Mouse (Mus musculus): ENCODE results near the gene Rnf216. TPM values are rescaled to one million over a fixed set of nuclear protein-coding genes. Genes with fewer than 3 reads are reported as not detected.

The Rnf216 gene
- total RNA-seq, 1 experiment from 2014 or later: 127 TPM

DNA sequence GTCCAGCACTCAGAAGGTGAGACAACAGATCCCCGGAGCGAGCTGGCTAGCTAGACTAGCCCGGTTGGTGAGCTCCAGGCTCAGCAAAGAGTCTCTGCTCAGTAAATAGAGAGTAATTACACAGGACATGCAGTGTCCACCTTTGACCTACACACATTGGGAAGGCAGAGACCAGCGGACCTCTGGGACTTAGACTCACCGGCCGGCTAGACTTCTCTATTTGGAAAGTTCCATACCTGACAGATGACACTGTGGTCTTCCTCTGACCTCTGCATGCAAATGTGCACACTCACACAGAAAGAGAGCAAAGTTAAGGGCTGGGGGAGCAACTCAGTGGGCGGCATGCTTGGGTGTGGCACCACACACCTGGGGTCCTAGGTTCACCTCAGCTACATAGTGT is 165.3 kb downstream of the Rnf216 start:
- no peak for ATAC-seq (ENCODE audit: extremely low read depth, insufficient number of reproducible peaks, low FRiP score, poor library complexity, severe bottlenecking)

DNA sequence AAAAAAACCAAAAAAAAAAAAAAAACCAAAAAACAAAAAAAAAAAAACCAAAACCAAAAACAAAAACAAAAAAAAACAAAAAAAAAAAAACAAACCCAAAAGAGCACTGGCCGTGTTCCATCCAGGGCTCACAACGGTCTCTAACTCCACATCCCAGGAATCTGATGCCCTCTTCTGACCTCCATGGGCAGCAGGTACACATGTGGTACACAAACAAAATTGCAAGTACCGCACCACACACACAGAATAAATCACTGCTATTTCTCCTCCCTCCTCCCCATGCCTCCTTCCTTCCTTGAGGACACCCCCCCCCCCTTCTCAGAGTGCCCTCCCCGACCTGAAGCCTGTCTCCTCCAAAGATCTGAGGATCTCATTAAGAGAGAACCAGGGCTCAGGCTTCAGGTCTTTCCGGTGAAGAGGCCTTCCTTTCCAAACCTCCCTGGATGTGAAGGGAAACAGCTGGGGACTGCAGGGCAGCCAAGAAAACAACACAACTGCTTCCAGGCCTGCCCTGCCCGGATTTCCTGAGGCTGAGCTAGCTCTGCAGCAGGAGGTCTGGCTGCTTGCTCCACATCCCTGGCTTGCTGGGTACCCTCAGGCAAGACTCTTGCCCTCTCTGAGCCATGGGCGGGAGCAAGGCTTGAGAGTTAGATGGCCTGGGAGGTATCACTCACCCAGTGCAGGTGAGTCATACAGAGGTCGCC is 167.7 kb downstream of the Rnf216 start:
- ATAC-seq (ENCODE audit: extremely low read depth, insufficient number of reproducible peaks, low FRiP score, poor library complexity, severe bottlenecking): no peak

Other genes starting within 250 kb of the Rnf216 start
- gene Fbxl18, start 217.6 kb downstream of the Rnf216 start, total RNA-seq (2017): 5.9 and 8.2 TPM in 2 replicates
- gene Actb, start 206.2 kb downstream of the Rnf216 start, total RNA-seq (2017): 7,503 and 8,865 TPM in 2 replicates
- gene Fscn1, start 152.7 kb downstream of the Rnf216 start, total RNA-seq (2017): not detected in 2 replicates
- gene Olfr718-ps1, start 34.6 kb upstream of the Rnf216 start, total RNA-seq (2017): not detected in 2 replicates
- gene Rbak, start 67.8 kb upstream of the Rnf216 start, total RNA-seq (2017): 12.0 and 12.5 TPM in 2 replicates
- 0.37 and 0.70 TPM in 2 replicates for gene Spdye4b, start 68.0 kb upstream of the Rnf216 start, total RNA-seq (2017)
- not detected in 2 replicates for gene Spdye4a, start 113.9 kb upstream of the Rnf216 start, total RNA-seq (2017)
- 24.3 and 25.9 TPM in 2 replicates for gene Zfp12, start 122.2 kb upstream of the Rnf216 start, total RNA-seq (2017)
- 3.0 and 3.2 TPM in 2 replicates for gene Zfp316, start 157.0 kb upstream of the Rnf216 start, total RNA-seq (2017)
- not detected in 2 replicates for gene Zfp853, start 180.6 kb upstream of the Rnf216 start, total RNA-seq (2017)
- gene E130309D02Rik, start 202.4 kb upstream of the Rnf216 start, total RNA-seq (2017): 14.1 and 15.0 TPM in 2 replicates
- gene Zdhhc4, start 216.3 kb upstream of the Rnf216 start, total RNA-seq (2017): 46.0 and 47.7 TPM in 2 replicates
- not detected in 2 replicates for gene Grid2ip, start 244.3 kb upstream of the Rnf216 start, total RNA-seq (2017)